ENCODE assay signal across 24 mouse cellular contexts in genomic region chr2:66548254-66548653, GRCm38 (mm10).
"Had no signal": no experiment of that assay in that cellular context is flagged by ENCODE, and none has a peak within 500 bp of the region (broad histone marks: within the 10 kb centered on the region; RNA-seq: fewer than 3 reads in every experiment).

No protein-coding gene starts in this region.

- H3K9me3 ChIP-seq: heart, embryonic 10.5 days; heart, embryonic 12.5 days; hindbrain, embryonic 10.5 days; hindbrain, embryonic 12.5 days; intestine, embryonic 15.5 days; limb, embryonic 13.5 days; limb, embryonic 15.5 days; liver, embryonic 12.5 days had no signal

- H3K27me3 ChIP-seq: heart, embryonic 12.5 days; hindbrain, embryonic 12.5 days; intestine, embryonic 15.5 days; limb, embryonic 13.5 days; limb, embryonic 15.5 days; liver, embryonic 12.5 days had no signal

- H3K36me3 ChIP-seq: heart, embryonic 10.5 days; heart, embryonic 12.5 days; hindbrain, embryonic 10.5 days; hindbrain, embryonic 12.5 days; intestine, embryonic 15.5 days; limb, embryonic 13.5 days; limb, embryonic 15.5 days; liver, embryonic 12.5 days had no signal

- H3K9ac ChIP-seq: heart, embryonic 12.5 days; hindbrain, embryonic 12.5 days; hindbrain, embryonic 14.5 days; intestine, embryonic 15.5 days; limb, embryonic 13.5 days; limb, embryonic 15.5 days; liver, embryonic 12.5 days; liver, embryonic 14.5 days had no signal

- H3K4me2 ChIP-seq: heart, embryonic 12.5 days; hindbrain, embryonic 12.5 days; hindbrain, embryonic 14.5 days; intestine, embryonic 15.5 days; limb, embryonic 13.5 days; limb, embryonic 15.5 days; liver, embryonic 12.5 days had no signal

- H3K4me3 ChIP-seq: gastrocnemius, adult 2 months; heart, embryonic 10.5 days; heart, embryonic 12.5 days; hindbrain, embryonic 10.5 days; hindbrain, embryonic 12.5 days; intestine, embryonic 15.5 days; layer of hippocampus, adult 2 months; left cerebral cortex, adult 2 months; limb, embryonic 13.5 days; limb, embryonic 15.5 days; liver, embryonic 12.5 days had no signal

- H3K27ac ChIP-seq: gastrocnemius, adult 2 months; heart, embryonic 10.5 days; hindbrain, embryonic 10.5 days; hindbrain, embryonic 12.5 days; hindbrain, embryonic 14.5 days; intestine, embryonic 15.5 days; layer of hippocampus, adult 2 months; left cerebral cortex, adult 2 months; limb, embryonic 13.5 days; limb, embryonic 15.5 days; liver, embryonic 12.5 days; liver, embryonic 14.5 days had no signal

- H3K4me1 ChIP-seq: heart, embryonic 10.5 days; heart, embryonic 12.5 days; hindbrain, embryonic 10.5 days; hindbrain, embryonic 12.5 days; intestine, embryonic 15.5 days; limb, embryonic 13.5 days; limb, embryonic 15.5 days; liver, embryonic 12.5 days had no signal

- DNase-seq: gastrocnemius, adult 2 months; gastrocnemius, postnatal 10 days; gastrocnemius, postnatal 25 days; heart, adult 18-20 months; heart, postnatal 10 days; heart, postnatal 4 days; kidney, adult 18-20 months; kidney, adult 8-10 months; left cerebral cortex, postnatal 4 days had no signal

- ATAC-seq: hindbrain, embryonic 16.5 days; inflammation-experienced regulatory T-cells, adult 6 months; intestine, embryonic 15.5 days; intestine, postnatal 0 days; liver, embryonic 12.5 days had no signal
